Mouse (Mus musculus) regulatory T cell (primary cell): ENCODE results near the gene Dhdh.
"Not testable (repeated sequence)": the region's sequence is repeated elsewhere in the genome, so short reads cannot be mapped to it uniquely, and the experiment has no call there.

Experiments used
- in situ Hi-C: fragments of 300-600 bp; cut with MboI, MseI; formaldehyde crosslinking; loops from one replicate; pipeline ENCODE4 v1.15.1; 2025; ENCODE audit warnings: high pct_unique_total_duplicates

Dhdh gene

GRCm38 (mm10) chr7:45488293-45489204 is at the start of gene Dhdh:
Gene Dhdh, minus strand, starts transcription at chr7:45488805.
- in situ Hi-C loops: no loop called here

- in situ Hi-C loops: no loop called here
These were observed 49.0 kb upstream of the Dhdh start for GRCm38 (mm10) chr7:45537602-45538001.

- in situ Hi-C loops: no loop called here
These were observed 47.1 kb upstream of the Dhdh start for GRCm38 (mm10) chr7:45535676-45536075.

- in situ Hi-C loops: no loop called here
These were observed 42.0 kb upstream of the Dhdh start for GRCm38 (mm10) chr7:45530643-45531042.

- in situ Hi-C loops: no loop called here
These were observed 40.9 kb upstream of the Dhdh start for GRCm38 (mm10) chr7:45529461-45529860.

- in situ Hi-C loops: not testable (repeated sequence)
These were observed 38.6 kb upstream of the Dhdh start for GRCm38 (mm10) chr7:45527169-45527568.

GRCm38 (mm10) chr7:45526474-45527120 is 38.0 kb upstream of the Dhdh start:
- in situ Hi-C loops: no loop called here

- in situ Hi-C loops: no loop called here
These were observed 37.3 kb upstream of the Dhdh start, which contains the start of the genes Ppp1r15a and Plekha4 for GRCm38 (mm10) chr7:45525809-45526473. Gene Ppp1r15a, minus strand, starts transcription at chr7:45526268. Gene Plekha4, plus strand, starts transcription at chr7:45526330.

GRCm38 (mm10) chr7:45524841-45525621 is 36.4 kb upstream of the Dhdh start:
- in situ Hi-C loops: no loop called here

- in situ Hi-C loops: no loop called here
These were observed 35.1 kb upstream of the Dhdh start for GRCm38 (mm10) chr7:45523678-45524170.

- in situ Hi-C loops: no loop called here
These were observed 34.5 kb upstream of the Dhdh start for GRCm38 (mm10) chr7:45522957-45523676.

GRCm38 (mm10) chr7:45522194-45522752 is 33.7 kb upstream of the Dhdh start:
- in situ Hi-C loops: no loop called here

- in situ Hi-C loops: no loop called here
These were observed 33.2 kb upstream of the Dhdh start for GRCm38 (mm10) chr7:45521728-45522184.

GRCm38 (mm10) chr7:45520605-45521004 is 32.0 kb upstream of the Dhdh start:
- in situ Hi-C loops: no loop called here

- in situ Hi-C loops: loop anchor here (5.0 to 10.0 kb wide), 2 partner anchors 42 to 1265 kb away; partner anchors contain the start of gene Acp4
These were observed 30.9 kb upstream of the Dhdh start for GRCm38 (mm10) chr7:45519345-45520120.

GRCm38 (mm10) chr7:45518618-45519017 is 30.0 kb upstream of the Dhdh start:
- in situ Hi-C loops: loop anchor here (5.0 to 10.0 kb wide), 2 partner anchors 41 to 1264 kb away; partner anchors contain the start of gene Acp4

GRCm38 (mm10) chr7:45516846-45517245 is 28.2 kb upstream of the Dhdh start:
- in situ Hi-C loops: loop anchor here (5.0 to 10.0 kb wide), 2 partner anchors 40 to 1262 kb away; partner anchors contain the start of gene Acp4

- in situ Hi-C loops: loop anchor here (5.0 to 10.0 kb wide), 2 partner anchors 38 to 1261 kb away; partner anchors contain the start of gene Acp4
These were observed 26.8 kb upstream of the Dhdh start for GRCm38 (mm10) chr7:45515436-45515835.

- in situ Hi-C loops: loop anchor here (10.0 kb wide), 1 partner anchor 1260 kb away; the partner anchor contains the start of gene Acp4
These were observed 25.8 kb upstream of the Dhdh start for GRCm38 (mm10) chr7:45514411-45514810.
